Mouse (Mus musculus) kidney, adult 2 months (tissue): ENCODE measurements around the gene Dync1li2.

Experiments
- CTCF ChIP-seq: fragments of 200-500 bp; conservative IDR thresholded peaks from 2 replicates; pipeline ENCODE4 v1.5.1; 2011; ENCODE audit warnings: low read depth, mild to moderate bottlenecking, control low read depth, low read length, moderate library complexity, mixed read lengths; ENCODE audit not compliant: insufficient read depth, insufficient read length
- POLR2A ChIP-seq: fragments of 200-500 bp; IDR thresholded peaks from one replicate; pipeline ENCODE4 v1.6.1; 2011; ENCODE audit warnings: low read depth, low read length, control low read depth

GRCm38 (mm10) chr8:104383296-104383695 lies 59.6 kb downstream of the Dync1li2 start:
- TF ChIP-seq CTCF (no peak), POLR2A (no peak)
